Mouse (Mus musculus): ENCODE measurements at regions not wholly inside any gene's neighbourhood (a gene's known extent, or its start where the extent isn't known, plus 50 kb on each side); places are given as distances from the start of the nearest gene placed in this dataset.

DNA sequence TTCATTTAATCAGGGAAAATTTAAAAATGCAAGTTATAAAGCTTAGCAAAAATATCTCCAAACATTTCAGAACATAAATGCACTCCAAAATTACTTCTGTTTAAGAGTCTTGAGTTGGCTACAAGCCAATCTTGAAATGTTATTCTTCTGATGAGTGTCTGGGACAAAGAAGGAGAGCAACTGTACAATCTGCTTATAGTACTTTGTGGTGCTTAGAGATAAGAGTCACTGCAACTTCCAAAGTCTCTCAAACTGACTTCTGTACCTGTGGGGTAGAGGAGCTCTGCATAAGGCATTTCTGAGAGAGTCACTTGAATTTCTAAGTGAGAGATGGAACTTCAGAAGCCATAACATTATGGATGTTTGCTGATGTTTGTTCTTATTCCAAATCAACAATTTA, 374.2 kb downstream of the Gpd2 start:
- DNase-seq (ENCODE audit: low spot score in 2 of 2): no peak

DNA sequence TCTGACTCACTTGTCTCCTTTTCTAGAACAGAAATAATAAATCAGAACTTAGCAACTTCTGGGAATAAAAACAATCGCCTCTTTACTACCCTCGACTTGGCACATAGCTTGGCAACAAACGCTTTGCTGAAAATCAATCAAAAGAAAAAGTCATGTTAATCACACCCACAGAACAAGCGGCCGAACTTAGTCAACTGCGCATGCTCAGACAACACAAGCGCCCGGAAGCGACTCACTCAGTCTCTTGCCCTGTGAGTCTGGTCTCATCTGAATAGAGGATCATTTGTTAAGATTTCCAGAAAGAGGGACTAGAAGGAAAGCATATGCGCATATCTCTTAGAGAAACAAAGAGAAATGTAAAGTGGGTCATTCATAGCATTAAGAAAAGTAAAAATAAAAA, 375.8 kb downstream of the Gpd2 start:
- no peak for DNase-seq (ENCODE audit: low spot score in 2 of 2)

DNA sequence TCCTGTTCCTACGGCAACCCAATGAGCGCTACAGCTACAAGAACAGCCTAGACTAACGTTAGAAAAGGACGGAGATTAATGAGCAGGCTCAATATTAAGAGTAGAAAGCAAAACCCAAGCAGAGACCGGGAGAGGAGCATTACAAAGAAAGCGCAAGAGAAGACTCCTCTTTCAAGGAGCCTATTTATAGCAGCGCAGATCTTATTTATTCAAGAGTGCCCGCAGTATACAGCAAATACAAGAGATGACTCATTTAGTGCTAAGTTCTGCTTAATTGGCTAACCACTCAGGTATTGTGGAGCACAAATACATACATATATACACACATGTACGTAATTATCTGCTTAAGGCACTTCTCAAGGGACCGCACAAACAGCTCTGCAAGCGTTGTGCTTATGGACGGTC, 377.2 kb downstream of the Gpd2 start:
- no peak for DNase-seq (ENCODE audit: low spot score in 2 of 2)

DNA sequence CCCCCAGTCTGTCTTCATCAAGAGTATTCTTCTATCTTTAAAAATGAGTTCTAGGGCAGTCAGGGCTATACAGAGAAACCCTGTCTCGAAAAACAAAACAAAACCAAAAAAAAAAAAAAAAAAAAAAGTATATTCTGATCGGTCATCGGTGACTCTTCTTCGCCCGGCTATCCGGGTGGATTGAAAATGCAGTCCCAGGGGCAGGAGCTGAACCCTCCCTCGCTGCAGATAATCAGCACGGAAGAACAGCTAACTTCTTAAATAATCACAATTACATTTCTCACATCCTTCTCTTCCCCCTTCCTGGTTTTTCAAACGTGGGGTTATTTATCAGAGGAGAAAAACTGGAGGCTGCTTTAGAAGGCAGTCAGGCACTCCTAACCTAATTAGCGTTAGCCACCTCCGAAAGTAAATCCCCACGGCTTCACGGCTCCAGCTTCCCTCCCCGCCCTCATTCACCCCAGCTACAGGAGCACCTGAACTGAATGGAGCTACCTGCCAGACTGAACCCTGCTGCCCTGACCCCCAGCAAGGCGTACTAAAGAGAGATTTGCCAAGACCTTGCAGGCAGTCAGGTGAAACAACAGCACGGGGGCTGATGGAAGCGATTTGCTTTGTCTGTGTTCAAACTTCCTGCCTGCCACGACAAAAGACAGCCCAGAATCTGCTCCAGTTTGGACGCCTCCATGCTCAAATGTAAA, 379.2 kb downstream of the Gpd2 start:
- no peak for DNase-seq (ENCODE audit: low spot score in 2 of 2)

DNA sequence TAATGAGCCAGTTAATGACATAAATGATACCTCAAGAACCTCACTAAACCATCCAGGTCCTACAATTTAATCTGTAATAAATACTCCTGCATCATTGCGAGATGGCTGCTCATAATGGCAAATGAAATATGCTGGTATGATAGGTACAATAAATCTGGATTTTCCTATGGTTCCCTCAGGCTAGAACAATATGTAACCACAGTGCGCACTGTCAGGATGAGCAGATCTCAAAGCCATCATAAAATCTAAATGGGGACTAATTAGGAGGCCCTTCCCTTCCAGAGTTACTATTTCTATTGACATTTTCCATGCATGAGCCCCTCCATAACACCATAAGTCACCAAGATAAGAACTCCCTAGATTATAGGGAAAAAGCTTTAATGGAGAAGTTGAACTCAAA, 379.8 kb downstream of the Gpd2 start:
- DNase-seq (ENCODE audit: low spot score in 2 of 2): no peak

DNA sequence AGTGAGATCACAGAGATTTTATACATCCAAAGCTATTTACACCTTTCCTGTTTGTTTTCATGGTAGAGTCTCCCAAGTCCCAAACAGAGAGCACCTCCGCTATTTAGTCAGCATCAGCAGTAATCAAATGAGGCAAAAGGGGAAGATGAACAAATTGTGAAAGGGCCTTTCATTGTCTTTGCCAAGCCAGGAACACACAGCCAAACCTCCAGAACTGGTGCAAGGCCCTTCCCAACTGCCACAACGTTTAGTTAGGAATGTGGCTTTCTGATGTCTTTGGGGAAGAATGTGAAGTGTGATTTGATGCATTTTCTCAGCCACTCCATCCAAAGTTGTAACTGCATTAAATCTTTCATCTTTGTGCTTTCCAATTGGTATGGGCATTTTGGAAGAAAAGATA, 353.6 kb upstream of the Galnt5 start:
- no peak for DNase-seq (ENCODE audit: low spot score in 2 of 2)

DNA sequence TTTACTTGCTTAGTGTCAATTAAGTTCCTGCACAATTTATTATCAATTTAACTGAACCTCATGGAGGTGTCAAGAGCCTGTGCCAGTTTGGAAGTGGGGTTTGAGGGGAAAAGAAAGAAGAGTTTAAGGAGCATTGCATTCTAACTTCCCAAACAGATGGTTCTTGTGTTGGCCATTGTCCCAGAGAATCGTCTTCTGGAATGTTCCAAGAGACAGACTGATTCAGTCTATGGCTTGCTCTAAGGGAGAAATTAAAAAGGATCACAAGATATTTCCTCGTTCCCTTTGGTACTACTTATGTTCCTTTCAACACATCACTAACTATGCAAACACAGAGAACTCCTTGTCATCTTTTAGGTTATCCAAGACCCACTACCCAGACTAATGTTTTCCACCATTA, 353.1 kb upstream of the Galnt5 start:
- no peak for DNase-seq (ENCODE audit: low spot score in 2 of 2)

DNA sequence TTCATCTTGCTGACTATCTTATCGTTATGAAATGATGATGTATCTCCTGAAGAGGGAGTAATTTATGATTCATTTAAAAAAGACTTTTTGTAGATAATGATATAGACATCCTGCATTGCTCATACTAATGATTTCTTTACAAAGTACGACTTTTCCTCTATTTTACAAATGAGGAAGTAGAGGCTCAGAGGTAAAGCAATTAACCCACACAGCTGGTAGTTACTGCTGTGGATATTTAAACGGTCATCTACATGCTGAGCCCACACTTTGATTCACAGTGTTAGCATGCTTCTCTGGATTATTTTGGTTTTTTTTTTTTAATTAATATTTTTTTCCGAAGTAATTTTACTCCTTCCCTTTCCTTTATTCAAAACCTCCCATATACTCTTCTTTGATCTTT, 348.7 kb upstream of the Galnt5 start:
- DNase-seq (ENCODE audit: low spot score in 2 of 2): no peak

DNA sequence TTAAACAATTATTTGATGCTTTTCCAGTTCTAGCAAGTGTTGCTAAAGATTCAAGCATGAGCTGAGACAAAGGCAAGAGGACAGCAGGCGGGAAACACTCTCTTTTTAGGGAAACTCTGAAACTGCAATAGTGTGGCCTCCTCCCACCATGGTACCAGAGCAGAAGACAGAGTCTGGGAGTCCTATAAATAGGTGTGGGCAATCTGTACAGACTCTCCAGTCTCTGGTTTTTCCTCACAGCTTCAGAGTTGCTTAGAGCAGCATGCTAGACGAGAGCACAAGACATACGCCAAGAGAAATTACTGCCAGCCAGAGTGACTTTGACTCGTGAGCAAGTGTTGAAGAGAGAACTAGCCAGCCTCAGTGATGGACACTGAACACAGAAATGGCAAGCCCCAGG, 340.3 kb upstream of the Galnt5 start:
- no peak for DNase-seq (ENCODE audit: low spot score in 2 of 2)

DNA sequence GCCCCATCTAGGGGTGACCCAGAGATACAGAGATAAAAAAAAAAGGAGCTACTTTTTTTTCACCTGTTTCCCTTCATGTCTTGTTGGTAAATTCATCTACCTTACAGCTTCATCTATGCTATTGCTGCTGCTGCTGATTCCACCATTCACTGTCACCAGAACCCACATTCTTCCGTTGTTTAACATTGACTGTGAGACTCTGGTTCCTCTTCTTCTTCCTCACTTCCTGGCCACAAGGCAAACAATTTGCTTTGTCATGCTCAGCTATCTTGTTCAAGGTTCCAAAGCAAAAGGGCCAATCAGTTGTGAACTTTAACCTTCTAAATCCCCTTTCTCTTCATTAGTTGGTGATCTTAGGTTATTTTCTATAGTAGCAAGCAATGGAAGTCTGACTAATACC, 335.8 kb upstream of the Galnt5 start:
- no peak for DNase-seq (ENCODE audit: low spot score in 2 of 2)

DNA sequence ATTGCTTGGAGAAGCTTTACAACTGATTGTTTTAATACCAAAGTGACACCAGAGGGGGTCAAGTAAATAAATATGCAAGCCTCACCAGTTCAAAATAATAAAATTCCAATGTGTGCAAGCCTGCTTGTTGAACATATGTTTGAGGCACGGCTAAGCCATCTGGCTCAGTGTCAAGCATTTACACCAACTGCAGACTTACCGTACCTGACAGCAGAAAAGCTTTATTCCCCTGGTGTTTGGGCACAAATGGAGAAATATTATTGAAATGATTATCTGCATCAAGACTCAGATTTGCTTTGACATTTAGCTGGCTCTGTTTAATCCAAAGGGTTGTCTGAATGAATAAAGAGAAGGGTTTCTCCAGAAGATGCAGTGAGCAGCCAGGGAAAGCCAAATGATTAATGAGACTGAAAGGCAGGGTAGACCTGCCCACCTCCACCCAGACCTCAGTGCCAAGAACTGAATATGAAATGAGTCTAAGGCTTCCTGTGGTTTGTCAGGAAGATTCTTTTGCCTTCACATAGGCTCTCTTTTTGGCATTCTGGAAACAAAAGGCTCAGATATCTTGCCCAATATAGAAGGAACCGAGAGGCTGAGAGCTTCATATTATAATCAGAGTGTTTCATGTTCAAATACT, 325.6 kb upstream of the Galnt5 start:
- DNase-seq (ENCODE audit: low spot score in 2 of 2): peak in 1 of 2 experiments; percentile 21

DNA sequence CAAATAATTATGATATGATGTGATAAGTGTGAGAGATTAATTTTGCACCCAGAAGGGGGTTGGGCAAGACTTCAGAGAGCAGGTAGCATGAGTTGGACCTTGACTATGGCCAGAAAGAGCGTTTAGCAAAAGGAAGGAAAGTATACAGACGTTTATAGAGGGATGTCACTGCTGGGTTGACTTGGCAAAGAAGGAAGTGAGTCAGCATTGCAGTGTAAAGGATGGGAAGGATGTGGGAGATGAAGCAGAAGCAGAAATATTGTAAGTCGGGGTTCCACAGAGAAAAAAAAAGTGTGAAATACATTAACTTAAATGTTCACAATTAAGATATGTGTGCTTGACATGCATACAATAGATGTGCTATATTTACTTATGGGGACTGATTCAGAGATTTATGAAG, 307.8 kb upstream of the Galnt5 start:
- DNase-seq (ENCODE audit: low spot score in 2 of 2): no peak

DNA sequence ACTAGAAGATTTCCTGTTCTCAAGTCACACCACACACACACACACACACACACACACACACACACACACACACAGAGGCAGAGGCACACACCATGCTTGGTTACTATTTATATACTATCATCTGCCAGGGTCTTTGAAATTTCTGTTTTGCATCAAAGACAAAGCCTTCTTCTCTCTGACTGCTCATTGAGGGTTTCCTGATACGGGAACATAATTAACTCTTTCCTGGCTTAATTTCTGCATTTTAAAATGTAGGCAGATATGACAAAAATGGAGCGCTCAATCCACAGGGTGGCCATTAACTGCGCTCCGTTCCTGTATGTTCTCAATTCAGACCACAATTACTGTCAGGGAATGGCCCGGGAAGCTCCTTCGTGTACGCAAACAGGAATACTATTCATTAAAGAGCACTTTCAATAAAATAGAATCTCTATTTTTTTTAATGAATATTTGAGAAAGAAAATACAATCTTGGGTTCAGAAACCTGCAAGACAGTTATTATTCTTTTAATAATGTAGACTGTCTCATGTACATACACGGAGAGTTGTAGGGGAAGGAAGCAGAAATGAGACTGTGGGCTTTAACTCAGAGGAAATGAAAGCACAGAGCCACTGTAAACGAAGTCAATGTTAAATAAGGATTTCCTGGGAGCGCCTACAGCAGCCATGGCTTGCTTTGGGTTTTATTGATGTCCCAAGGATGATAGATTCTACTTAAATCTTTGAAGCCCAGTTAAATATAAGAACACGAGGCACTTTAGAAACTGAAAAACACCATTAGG, 300.5 kb upstream of the Galnt5 start:
- no peak for DNase-seq (ENCODE audit: low spot score in 2 of 2)

DNA sequence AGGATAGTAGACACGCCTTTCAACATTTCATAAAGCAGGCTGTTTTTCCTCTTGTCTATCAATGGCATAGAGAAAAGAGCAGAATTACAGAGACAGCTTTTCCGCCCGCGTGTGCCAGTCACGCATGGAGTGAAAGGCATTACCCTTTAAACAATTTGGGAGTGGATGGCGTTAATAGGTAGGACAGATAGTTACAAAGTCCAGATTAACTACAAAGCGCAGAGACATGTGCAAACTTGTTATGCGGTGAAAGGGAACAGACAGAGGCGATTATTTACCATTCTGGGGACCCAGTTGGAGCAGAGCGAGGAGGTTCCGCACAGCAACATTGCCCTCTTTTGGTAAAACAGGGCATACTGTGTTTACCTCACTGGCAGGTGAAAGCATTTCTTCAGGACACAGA, 299.0 kb upstream of the Galnt5 start:
- peak; percentile 35 to 53 for DNase-seq (ENCODE audit: low spot score in 2 of 2)

DNA sequence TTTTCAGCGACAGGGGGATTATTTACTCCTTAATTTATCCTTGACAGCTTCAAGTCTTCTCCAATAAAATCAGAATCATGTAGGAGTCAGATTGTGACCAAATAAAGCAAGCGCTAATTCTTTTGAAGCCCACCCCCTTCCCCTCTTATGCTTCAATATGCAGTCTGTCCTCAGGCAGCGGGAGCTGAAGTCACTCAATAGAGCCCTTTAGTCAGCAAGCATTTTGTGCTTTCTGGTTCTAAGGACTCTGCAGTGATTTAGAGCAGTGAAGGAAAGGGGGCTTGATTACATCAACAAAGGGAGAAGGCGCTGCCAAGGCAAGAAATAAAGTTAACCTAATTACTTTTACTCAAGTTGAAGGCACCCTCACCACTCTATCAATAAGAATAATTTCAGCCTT, 298.5 kb upstream of the Galnt5 start:
- no peak for DNase-seq (ENCODE audit: low spot score in 2 of 2)

DNA sequence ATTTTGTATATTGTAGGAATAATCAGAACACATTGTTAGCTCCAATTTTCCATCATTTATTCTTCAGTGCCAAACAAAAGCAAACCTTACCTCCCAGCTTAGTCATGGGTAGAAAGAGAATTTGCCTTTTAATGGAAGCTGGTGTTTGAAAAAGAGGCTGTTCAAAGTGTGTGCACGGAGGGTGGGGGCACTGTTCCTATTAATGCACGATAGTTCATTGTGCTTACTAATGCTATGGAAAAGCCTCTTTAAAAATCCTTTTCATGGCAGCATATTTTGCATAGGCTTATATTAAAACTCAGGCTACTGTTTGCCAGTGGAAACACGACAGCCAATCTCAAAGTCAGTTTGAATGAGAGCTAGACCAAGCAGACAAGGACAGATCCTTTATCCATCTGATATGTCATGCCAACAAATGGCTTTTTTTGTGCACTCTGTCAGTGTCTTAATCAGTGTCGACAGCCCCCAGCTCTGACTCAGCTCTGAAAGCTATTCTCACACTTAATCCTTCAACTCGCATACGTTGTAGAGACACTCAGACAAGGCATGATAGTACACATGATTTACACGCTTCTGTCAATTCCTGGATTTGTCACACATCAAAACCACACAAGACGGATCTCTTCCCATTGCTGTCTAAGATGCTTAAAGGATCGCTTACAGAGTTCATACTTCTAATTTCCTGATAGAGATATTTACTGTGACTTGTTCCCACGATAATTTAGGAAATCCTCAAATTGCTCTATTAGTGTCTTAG, 280.8 kb upstream of the Galnt5 start:
- DNase-seq (ENCODE audit: low spot score in 2 of 2): no peak
